Mouse (Mus musculus) embryo, embryonic 9.5 days (tissue): ENCODE measurements around the gene Dclk2.

Experiments
- DNase-seq: peaks from one replicate; pipeline ENCODE4 v3.0.0-alpha.2; 2017; ENCODE audit errors: extremely low spot score

Dclk2 gene

DNA sequence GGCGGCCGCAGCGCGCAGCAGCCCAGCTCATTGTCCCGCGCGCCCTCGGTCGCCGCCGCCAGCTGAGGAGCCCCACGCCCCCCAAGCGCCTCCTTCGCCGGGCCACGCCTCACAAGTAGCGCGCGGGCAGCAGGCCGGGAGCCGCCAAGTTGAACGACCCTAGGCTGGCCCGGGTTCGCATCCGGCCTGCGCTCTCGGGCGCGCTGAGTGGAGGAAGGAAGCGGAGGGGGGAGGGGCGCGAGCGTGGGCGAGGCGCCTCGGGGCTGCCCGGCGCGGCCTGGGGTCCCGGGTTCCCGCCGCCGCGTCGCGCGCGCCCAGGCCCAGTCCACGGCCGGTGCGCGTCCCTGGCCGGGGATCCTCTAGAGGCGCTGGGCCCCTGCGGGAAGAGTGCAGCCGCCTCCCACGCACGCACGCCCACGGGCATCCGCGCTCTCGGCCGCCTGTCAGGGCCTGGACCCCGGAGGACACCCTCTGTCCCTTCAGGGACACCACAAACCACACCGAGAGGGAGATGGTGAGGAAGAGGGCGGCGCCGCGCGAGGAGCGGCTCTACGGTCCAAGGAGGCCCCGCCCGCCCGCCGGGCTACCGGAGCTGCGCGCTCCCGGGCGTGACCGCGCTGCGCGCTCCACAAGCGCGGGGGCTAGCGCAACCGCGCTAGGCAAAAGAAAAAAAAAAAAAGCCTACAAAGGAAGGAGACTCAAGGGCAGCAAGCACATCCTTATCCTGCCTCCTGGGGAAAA, at the start of gene Dclk2:
Gene Dclk2 (minus strand): TSS at position 510 of the 741 bp plus-strand sequence.
- DNase-seq = peak; percentile 81

GRCm38 (mm10) chr3:86962665-86963435, 42.2 kb upstream of the Dclk2 start:
- no peak for DNase-seq

- DNase-seq = no peak
Observed at GRCm38 (mm10) chr3:86961395-86961669, 40.7 kb upstream of the Dclk2 start.

- no peak for DNase-seq
Observed at GRCm38 (mm10) chr3:86960656-86961394, 40.2 kb upstream of the Dclk2 start.

- DNase-seq = no peak
Observed at GRCm38 (mm10) chr3:86959088-86959487, 38.4 kb upstream of the Dclk2 start.

DNA sequence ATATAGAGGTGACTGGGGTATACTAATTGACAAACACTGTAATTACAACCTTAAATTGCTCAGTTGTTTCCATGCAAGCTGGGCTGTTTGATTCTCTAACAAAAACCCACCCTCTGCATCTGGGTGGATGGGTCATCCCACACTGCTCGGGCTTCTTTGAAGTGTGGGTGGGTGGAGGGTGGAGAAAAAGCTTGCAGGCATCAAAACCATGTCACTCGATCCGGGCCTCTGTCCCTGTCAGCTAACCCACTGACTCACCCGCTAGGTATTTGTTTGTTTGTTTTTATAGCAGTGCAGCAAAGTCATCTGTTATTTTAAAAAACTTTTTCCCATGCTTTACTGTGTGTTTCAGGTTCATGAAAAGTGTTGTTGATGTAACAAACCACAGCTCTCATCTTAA, 34.7 kb upstream of the Dclk2 start:
- peak; percentile 19 for DNase-seq

GRCm38 (mm10) chr3:86954521-86954920, 33.9 kb upstream of the Dclk2 start:
- DNase-seq = peak; percentile 45

DNA sequence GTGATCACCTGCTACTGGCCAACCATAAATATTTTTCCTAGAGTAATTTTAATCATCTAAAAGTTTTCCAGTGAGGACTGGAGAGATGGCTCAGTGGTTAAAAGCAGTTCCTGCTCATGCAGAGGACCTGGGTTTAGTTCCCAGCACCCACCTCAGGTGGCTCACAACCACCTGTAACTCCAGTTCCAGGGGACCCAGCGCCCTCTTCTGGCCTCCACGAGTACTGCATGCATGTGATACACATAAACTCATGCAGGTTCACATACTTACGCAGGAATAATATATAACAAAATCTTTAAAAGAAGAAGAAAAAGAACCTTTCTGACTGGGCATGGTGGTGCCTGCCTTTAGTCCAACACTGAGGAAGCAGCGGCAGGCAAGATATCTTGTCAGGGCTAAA, 33.2 kb upstream of the Dclk2 start:
- no peak for DNase-seq

GRCm38 (mm10) chr3:86950652-86951051, 30.0 kb upstream of the Dclk2 start:
- no peak for DNase-seq

GRCm38 (mm10) chr3:86936254-86936836, 15.7 kb upstream of the Dclk2 start:
- no peak for DNase-seq

DNA sequence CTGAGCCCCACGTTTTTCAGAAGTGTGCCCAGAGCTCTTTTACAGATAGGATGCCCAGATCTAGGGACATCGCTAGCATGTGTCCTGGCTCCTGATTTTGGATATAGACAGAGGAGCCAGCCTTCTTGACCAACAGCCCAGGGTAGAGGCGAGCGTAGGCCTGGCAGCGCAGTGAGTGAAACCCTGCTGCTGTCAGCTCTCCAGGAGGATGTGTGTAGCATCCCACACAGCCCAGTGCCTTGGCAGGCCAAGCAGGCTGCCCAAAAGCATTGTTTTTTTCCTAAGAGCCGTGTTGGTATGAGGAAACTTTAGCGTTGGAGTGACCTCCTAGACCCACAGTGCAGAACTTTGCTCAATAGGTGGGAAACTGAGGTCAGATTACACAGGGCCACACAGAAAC, 12.8 kb upstream of the Dclk2 start:
- no peak for DNase-seq

DNA sequence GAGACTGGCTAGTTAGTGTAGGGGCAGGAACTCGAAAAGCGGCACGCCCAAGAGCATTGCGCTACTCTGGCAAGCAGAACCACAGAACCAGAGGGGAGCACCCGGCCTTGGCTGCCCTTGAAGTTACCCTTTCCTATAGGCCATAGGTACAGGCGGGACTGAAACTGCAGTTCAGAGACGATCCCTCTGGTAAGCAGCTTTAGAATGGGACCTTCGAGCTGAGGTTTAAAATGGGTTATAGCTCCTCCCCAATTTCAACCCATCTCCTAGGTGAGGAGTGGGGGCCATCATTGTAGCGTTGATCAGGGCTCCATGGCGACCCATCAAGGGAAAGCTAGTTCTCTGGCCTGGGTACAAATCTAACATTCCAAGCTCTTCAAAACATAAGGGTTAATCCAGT, 3.0 kb upstream of the Dclk2 start:
- DNase-seq = no peak

- peak; percentile 7 for DNase-seq
Observed at GRCm38 (mm10) chr3:86921181-86921975, 726 bp upstream of the Dclk2 start.

- peak; percentile 78 for DNase-seq
Observed at GRCm38 (mm10) chr3:86919641-86920342, 860 bp downstream of the Dclk2 start.

- no peak for DNase-seq
Observed at GRCm38 (mm10) chr3:86917048-86917447, 3.6 kb downstream of the Dclk2 start.

DNA sequence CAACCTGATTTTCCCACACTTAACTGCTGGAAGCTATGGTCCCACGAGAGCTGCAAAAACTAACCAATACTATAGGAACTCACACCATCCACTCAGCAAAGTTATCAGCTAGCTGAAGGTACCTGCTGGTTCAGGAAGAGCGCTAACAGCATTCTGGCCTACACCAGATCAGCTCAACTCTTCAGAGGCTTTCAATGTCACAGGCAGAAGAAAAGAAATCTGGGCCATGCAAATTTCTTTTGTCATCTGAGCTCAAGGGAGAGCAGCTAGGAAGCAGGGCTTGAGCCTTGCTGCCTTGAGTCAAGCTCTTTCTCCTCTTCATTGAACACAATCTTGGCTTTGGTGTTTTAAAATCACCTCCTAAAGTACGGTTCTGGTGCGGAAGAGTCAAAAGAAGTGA, 4.0 kb downstream of the Dclk2 start:
- DNase-seq = no peak

DNA sequence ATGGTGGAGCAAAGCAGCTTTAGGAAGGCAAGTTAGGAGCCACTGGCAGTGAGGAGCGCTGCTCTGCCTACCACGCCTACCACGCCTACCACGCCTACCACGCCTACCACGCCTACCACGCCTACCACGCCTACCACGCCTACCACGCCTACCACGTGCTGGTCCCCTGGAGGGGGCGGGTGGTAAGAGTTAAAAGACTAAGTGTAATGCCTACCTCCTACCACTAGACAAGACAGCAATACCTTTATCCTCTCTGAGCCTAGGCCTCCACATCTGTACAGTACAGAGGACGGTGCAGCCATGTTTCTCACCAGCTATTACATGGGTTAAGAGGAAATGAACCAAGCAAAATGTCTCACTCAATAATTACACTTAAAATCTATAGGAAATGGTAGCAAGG, 5.4 kb downstream of the Dclk2 start:
- DNase-seq = no peak

DNA sequence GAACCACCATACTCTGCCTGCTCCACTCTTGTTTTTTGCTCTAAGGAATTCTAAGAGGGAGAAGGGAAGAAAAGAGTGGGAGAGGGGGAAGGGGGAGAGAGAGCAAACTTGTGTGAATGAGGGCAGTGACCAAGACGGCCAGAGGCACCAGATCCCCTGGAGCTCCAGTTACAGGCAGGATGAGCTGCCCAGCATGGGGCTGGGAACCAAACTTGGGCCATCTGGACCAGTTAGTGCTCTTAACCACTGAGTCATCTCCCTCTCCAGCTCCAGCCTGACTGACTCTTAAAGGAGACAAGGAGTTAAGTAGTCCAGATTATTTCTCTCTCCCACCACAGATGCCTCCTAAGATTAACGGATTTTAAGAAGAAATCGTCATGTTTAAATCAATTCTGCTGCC, 6.3 kb downstream of the Dclk2 start:
- no peak for DNase-seq

GRCm38 (mm10) chr3:86898366-86898765, 22.3 kb downstream of the Dclk2 start:
- no peak for DNase-seq

DNA sequence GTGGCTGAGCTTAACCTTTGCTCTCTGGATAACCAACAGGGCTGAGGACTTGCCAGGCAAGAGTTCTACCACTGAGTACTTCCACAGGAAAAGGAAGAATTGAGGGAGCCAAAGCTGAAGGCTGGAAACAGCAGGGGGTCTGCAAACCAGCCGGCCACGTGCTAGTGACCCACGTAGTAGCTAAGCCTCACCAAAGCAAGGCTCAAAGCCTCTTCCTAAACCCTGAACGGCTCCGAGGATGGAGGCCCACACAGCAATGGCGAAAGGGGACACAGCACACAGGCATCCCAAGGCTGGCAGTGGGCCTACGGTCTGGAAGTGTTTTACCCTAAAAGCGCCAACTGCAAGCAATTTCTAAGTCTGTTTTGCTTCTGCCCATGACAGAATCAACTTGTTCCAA, 23.1 kb downstream of the Dclk2 start:
- DNase-seq = no peak

DNA sequence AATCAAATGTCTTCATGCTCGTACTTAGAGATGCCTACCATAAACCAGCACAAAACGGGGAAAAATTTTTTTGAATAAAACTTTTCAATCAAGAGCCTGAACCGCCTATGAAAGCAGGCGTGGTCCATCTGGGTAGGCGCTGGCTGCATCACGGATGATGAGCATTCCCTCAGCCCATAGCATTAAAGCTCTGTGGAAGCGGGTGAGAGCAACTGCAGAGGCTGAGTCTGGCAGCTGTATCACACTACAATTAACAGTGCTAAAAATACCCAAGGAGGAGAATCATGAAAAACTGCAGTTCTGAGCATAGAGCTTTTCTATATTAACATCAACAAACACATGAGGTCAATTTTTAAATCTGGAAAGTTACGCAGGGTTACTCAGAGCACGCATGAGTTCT, 23.6 kb downstream of the Dclk2 start:
- DNase-seq = no peak
